Mouse (Mus musculus) embryonic fibroblast, embryonic 13.5 days (primary cell): Measurements from ENCODE around the gene Gab1.

Source experiments
- CTCF ChIP-seq: IDR thresholded peaks from 2 replicates; pipeline ENCODE4 v1.5.1; 2011; ENCODE audit warnings: mild to moderate bottlenecking, control low read depth, low read length, moderate library complexity, borderline replicate concordance; ENCODE audit not compliant: insufficient read depth
- POLR2A ChIP-seq: IDR thresholded peaks from 2 replicates; pipeline ENCODE4 v1.6.1; 2011; ENCODE audit warnings: low read depth, mild to moderate bottlenecking, control low read depth, low read length, moderate library complexity

DNA sequence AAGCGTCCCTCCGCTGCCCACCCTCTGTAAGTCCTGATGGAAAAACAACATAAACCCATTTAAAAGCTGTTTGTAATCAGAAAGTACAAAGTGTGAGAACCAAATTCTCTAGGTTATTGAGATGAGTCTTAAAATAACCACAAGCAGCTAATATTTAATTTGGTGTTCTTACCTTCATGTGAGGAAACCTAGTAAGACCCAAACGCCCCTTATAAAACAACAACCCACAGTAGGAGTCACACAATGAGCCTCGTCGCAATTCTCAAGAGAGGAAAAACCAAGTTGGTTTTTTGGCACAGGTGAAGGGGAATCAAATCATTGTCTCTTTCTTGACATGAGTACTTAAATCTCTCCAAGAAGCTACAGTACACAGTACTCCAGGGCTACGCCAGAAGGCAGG lies 44.9 kb downstream of the Gab1 start:
- TF ChIP-seq CTCF (no peak), POLR2A (no peak)
